Mouse (Mus musculus) left cerebral cortex, postnatal 10 days (tissue): ENCODE data around the gene Igfals. TPM values are rescaled to one million over a fixed set of nuclear protein-coding genes. Genes with fewer than 3 reads are reported as not detected.

Experiments
- DNase-seq, 2 experiments: peaks; one replicate each; pipeline ENCODE4 v3.0.0; 2021 to 2022; ENCODE audit warnings: low spot score in 2 of 2, mixed read lengths in 1 of 2; ENCODE audit errors: extremely low spot score in 1 of 2
- intact Hi-C: fragments of 180-260 bp; cut with DNase I; formaldehyde crosslinking; loops from one replicate; pipeline ENCODE4 v1.15.1; 2025
- total RNA-seq, 2 experiments: library from RNA; stranded (reverse); gene quantifications; 2 replicates each; pipeline ENCODE4 v1.2.3; 2021

The Igfals gene
- total RNA-seq, 2 experiments from 2014 or later = 0.17 to 0.32 TPM

DNA sequence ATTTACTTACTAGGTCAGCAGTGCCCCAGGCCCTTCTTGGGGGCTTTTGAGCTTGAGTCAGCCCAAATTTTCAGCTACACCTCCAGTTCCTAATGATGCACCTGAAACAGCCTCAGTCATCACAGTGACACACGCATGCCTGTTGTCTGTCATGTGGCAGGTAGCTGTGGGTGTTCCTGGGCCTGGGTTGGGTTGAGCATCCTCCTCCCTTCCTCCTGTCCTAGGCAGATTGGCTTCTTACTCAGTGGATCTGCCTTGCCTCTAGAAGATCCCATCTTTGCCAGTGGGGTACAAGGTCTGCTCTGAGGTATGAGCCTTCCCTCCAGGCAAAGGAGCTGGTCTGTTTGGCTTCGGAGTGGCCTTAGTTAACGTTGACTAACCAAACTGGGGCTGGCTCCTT, 23.1 kb downstream of the Igfals start:
- intact Hi-C loops = no loop called here

GRCm38 (mm10) chr17:24890151-24891092, 24.6 kb downstream of the Igfals start:
- no peak for DNase-seq
- intact Hi-C loops = no loop called here

More for the DNA sequence above, 23.1 kb downstream of the Igfals start:
- DNase-seq = no peak

GRCm38 (mm10) chr17:24891321-24891720, 25.5 kb downstream of the Igfals start:
- intact Hi-C loops = no loop called here
- peak in 1 of 2 experiments; percentile 33 for DNase-seq

DNA sequence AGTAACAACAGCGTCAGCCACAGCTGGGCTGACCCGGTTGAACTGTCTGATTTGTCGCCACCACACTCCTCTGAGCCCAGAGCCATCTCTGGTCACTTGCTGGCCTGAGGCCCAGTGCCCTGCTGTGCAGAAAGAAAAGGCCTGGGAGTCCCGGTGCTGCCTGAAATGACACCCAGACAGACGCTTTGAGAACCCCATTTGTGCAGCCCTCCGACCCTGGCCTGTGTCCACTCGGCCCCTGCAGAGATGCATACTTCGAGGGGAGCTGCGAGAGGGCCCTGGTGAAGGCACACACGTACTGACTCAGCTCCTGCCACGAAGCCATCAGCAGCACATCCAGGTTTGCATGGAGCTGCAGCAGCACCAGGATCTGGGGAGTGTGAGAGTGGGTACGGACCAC, 27.0 kb downstream of the Igfals start:
- intact Hi-C loops = no loop called here

DNA sequence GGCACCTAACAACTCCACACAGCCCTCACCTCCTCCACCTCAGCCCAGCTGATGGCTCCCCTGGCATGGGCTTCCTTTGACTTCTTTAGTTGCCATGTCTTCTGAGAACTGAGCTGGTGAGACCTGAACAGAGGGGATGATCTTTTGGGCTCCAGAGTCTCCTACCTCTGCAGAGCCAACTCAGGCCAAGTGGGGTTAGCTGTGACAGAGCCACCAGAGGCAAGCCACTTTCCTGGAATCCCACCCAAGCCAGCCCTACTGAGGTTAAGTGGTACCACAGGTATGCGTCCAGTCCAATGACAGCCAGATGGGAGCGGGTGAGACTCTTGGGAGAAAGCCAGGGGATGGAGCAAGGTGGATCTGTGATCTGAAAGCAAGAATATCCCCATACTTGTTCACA, 27.5 kb downstream of the Igfals start:
- no peak for DNase-seq
- intact Hi-C loops = no loop called here

More for the DNA sequence above, 27.0 kb downstream of the Igfals start:
- DNase-seq = peak in 1 of 2 experiments; percentile 36

GRCm38 (mm10) chr17:24894061-24894994, 28.5 kb downstream of the Igfals start:
- peak in 1 of 2 experiments; percentile 54 for DNase-seq
- intact Hi-C loops = no loop called here

- intact Hi-C loops = no loop called here
- DNase-seq = peak; percentile 80 to 88
Measured at GRCm38 (mm10) chr17:24894995-24895547, 29.3 kb downstream of the Igfals start, which contains the start of the genes Eme2 and Mrps34. Gene Eme2 (minus strand): TSS chr17:24895087. Gene Mrps34 (plus strand): TSS chr17:24895116.

- no peak for DNase-seq
- intact Hi-C loops = no loop called here
Measured at GRCm38 (mm10) chr17:24895571-24896240, 29.9 kb downstream of the Igfals start.

- intact Hi-C loops = no loop called here
- DNase-seq = peak; percentile 60 to 85
Measured at GRCm38 (mm10) chr17:24896241-24896992, 30.6 kb downstream of the Igfals start, which contains the start of gene Nme3. Gene Nme3 (plus strand): TSS chr17:24896500.

- intact Hi-C loops = no loop called here
- peak in 1 of 2 experiments; percentile 45 for DNase-seq
Measured at GRCm38 (mm10) chr17:24896993-24897269, 31.1 kb downstream of the Igfals start.

DNA sequence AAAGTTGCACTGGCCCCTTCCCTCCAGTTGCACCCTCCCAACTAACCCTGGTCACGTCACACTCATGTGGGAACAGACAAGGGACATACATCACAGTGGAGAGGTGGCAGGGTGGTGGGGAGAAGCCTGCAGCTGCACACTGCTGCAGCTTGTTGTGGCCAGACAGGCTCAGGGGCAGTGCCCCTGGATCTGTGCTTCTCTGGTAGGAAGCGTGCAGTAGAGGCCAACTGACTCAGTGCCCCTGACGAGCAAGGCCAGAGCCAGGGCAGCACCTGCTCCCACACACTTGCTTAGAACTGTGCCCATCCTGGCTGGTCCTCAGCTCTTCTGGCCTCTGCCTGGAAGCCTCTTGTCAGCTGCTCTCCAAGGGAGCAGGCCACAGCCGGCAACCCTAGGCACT, 31.8 kb downstream of the Igfals start:
- DNase-seq = no peak
- intact Hi-C loops = no loop called here

DNA sequence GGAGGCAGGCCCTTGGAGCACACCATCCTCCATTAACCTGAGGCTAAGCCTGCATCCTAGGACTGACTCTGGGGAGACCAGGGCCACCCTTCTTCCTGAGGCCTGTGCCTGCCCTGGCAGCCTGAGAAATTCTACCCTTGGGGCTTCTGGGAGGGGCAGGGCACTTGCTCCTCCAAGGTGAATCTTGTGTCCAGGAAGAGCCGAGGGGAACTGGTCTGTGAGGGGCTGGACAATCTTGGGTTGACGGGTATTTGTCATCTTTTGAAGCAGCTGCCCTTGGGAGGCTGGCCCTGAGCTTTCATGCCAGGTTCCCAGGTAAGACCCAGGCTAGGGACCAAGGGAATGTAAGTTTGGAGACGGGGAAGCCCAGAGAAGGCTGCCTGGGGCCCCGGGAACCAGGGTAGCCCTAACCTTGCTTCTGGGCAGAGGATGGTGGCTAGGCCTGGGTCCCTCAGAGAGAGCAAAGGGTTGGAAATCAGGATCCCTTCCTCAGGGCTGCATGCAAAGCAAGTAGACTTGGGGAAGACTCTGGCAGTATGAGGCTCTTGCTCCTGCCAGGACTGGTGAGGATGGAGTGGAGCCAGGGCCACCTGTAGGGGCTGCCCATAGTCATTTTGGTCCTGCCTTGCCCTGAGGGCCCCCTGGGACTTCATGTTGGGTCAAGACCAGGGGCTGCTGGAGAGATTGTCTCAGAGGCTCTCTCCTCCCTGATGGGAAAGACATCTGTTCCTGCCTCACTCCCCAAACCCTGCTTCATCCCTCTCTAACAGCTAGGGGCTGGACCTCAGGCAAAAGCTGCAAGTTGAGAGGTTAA, 32.5 kb downstream of the Igfals start:
- intact Hi-C loops = no loop called here
- DNase-seq = no peak

GRCm38 (mm10) chr17:24899153-24899552, 33.4 kb downstream of the Igfals start:
- no peak for DNase-seq

DNA sequence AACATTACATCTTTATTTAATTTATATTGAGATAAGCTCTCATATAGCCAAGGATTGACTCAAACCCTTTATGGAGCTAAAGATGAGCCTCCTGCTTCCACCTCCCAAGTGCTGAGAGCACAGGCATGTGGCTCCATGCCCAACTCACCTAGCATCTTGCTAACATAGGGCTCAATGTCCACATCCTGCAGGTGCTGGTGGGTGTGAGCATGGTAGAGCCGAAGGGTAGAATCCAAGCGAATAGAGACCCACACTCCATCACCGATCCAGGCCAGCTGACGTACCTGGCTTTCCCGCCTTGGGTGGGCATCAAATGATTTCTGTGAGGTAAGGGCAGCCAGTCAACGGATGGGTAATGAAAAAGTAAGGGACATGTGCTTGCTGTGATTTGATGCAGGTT, 34.2 kb downstream of the Igfals start:
- intact Hi-C loops = no loop called here
- DNase-seq = no peak

More at GRCm38 (mm10) chr17:24899153-24899552, 33.4 kb downstream of the Igfals start:
- intact Hi-C loops = no loop called here

GRCm38 (mm10) chr17:24902124-24902523, 36.3 kb downstream of the Igfals start:
- DNase-seq = no peak
- intact Hi-C loops = no loop called here

- DNase-seq = peak in 1 of 2 experiments; percentile 50
- intact Hi-C loops = no loop called here
Measured at GRCm38 (mm10) chr17:24902671-24903474, 37.1 kb downstream of the Igfals start.
